Mouse (Mus musculus) adrenal gland, postnatal 36 days (tissue): ENCODE measurements around the gene Ablim1. TPM values are rescaled to one million over a fixed set of nuclear protein-coding genes. Genes with fewer than 3 reads are reported as not detected.
"Not testable (repeated sequence)": the region's sequence is repeated elsewhere in the genome, so short reads cannot be mapped to it uniquely, and the experiment has no call there.

Source experiments
- DNase-seq, 2 experiments: peaks; one replicate each; pipeline ENCODE4 v3.0.0; 2021; ENCODE audit warnings: mixed read lengths in 1 of 2
- total RNA-seq, 2 experiments: library from RNA; stranded (reverse); gene quantifications; 2 replicates each; pipeline ENCODE4 v1.2.3; 2021

Ablim1 gene
- total RNA-seq, 2 experiments from 2014 or later: 34.0 to 37.0 TPM

GRCm38 (mm10) chr19:57152357-57152756 is 162.4 kb downstream of the Ablim1 start:
- DNase-seq: peak in 1 of 2 experiments; percentile 25

DNA sequence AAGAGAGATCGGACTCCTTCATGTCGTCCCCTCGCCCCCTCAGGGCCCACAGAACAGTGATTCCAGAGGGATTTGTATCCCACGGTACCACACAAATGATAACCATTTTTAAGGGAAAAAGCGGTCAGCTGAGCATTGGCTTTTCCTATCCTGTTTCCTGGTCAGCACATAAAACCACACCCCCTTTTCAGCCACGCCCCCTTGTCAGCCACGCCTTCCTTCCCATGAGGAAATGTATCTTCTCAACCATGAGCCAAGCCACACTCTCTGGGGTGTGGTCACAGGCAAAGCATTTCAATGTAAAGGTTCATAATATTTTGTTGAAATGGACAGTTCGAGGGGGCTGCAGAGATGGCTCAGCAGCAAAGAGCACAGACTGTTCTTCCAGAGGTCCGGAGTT is 163.2 kb downstream of the Ablim1 start:
- no peak for DNase-seq

- DNase-seq: peak; percentile 65 to 66
Measured at GRCm38 (mm10) chr19:57150275-57150674, 164.4 kb downstream of the Ablim1 start.

DNA sequence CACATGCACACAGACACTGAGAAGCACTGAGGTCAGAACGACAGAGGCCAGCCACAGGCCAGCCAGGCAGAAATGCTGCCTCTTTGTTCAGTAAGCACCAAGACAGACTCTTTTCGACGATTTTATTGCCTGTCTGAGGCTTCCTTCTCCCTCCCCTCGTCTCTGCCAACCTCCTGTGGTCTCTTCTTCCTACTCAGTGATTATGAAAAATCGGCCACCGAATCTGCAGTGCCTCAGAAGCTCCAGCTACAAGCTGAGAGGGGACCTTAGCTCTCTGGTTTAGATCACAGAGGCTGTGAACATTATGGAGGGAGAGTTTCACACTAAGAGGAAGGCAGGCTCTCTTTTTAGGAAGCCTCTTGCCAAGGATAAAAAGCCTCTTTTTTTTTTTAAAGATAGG is 167.0 kb downstream of the Ablim1 start:
- no peak for DNase-seq

DNA sequence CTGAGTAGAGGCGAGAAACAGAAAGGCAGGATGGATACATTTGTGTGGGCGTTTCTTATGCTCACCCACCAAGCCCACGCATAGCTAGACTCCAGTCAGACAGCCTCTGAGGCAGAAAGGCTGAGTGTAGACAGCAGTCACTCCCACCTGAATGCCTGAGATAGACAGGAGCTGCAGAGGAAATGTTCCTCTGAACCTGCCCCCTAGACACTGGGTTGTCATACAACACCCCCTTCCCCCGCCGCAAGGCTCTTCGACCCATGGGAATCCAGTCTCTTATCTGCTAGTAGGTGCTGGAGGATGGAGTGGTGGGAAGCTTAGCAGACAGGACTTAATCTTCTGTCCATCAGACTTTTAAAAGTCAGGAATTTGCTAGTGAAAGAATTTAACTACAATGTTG is 167.8 kb downstream of the Ablim1 start:
- no peak for DNase-seq

DNA sequence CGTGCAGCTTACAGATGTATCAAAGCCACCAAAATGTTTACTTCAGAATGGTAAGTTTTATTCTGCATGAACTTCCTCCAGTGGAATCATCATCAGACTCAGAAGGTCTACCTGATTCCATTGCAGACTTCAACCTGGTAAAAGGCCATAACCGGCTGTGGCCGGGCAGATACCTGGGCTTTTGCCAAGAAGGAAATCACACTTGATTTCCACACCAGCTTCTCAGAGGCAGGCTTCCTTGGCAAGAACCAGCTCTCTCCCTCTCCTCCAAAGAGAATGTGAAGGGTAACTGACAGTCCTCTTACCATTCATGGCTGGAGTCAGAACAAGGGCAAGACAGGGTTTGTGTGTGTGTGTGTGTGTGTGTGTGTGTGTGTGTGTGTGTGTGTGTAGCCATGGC is 171.1 kb downstream of the Ablim1 start:
- DNase-seq: no peak

DNA sequence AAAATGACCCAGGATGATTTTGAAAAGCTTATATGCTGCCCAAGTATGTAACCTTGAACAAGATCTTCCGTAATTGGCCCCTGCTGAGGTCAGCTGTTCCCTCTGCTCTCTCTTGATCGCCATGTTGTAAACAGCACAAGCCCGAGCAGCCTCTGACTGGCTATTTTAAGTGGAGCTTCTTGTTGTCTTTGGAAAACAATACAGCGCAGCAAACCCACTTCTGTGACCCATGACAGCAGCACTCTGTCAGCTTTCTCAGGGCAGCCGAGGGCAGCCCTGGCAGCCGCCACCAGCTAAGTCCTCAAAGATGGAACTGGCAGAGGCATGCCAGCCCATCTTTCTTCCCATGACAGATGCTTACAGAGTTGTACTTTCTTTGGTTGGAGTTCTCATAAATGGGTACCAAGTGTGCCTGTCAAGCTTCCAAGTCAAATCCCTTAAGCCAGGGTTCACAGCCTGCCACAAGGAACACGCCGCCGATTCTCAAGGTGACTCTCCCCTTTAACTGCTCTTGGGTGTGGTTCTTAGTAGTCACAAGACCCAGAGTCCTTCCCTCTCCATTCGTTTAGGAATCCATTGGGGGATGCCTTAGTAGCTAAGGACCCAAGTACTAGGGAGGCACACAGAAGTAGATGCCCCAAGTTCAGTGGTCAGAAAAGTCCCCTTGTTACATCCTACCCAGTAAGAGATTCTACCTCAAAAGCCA is 172.8 kb downstream of the Ablim1 start:
- DNase-seq: no peak

DNA sequence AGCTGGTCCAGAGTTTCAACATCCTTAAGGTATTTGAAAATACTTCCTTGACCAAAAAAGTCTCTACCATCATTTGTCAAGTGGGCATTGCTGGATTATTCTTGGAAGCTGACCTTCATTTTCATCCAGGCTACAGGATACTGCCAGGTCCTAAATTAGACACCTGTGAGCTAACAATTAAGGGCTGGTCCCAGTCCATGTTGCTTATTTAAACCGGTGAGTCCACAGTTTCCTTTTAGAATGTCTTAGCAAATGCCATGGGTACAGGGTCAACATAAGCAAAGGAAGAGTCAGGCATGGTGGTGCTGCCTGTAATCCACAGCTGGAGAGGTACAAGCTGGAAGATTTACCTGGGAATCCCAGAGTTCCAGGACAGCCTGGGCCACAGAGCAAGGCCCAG is 173.8 kb downstream of the Ablim1 start:
- DNase-seq: no peak

DNA sequence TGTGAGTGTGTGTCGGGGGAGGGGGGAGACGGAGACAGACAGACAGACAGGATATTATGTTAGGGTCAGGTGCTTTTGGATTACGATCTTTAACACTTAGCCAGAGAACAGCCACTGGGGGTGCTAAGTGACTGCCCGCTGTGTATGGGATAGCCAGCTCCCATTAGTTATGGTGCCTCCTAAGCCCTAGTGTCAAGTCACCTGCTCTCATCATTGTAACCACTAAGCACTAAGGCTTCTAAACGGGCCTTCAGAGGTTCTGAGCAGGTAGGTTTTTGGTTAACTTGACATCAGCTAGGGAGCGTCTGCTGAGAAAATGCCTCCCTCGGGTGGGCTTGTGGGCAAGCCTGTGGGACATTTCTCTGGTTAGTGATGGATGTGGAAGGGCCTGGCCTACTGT is 174.6 kb downstream of the Ablim1 start:
- DNase-seq: no peak

DNA sequence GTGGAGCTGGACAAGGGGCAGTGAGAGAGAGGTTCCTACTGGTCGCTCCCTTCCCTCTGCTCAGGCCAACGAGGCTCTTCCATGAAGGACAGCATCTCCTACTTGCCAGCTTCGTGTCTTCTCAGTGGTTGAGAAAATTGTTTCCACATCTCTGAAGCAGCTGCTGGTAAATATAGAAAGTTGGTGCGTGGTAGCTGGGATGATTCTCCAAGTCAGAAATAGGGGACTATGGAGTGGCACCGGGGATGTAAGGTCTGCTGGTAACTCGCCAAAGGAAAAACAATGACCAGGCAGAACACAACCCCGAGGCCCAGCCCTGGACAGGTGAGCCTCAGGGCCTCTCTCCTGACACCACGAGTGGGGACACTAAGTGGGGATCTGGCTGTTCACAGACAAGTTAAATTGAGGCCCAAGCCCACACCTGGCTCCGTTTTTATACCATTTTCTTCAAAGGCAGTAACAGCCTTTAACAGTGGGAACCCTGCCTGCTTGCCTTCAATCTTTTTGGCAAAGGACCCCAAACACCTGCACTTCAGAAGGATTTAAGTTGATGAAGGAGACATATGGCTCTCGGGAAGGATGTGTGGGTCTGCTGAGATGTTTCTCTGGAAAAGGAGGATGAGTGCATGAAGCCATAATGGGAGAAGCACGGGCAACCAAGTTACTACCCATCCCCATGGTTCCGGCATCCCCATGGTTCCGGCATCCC is 175.7 kb downstream of the Ablim1 start:
- no peak for DNase-seq

DNA sequence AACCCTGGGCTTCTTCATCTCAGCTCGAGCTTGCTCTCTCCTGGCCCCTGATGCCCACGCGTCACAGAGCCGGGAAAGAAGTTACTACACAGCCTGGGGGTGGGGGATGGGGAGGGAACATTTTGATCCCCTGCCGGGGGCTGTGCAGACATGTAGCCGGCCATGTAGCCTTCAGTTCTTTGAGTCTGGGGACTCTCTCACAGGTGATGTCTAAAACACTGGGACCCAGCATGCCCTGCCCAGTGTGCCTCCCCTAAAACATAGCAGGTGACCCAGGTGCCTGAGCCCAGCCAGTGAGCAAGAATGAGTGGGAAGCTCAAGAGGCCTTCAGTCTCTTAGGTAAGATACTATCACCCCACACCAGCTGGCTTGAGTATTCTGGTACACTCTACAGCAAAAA is 176.2 kb downstream of the Ablim1 start:
- no peak for DNase-seq

DNA sequence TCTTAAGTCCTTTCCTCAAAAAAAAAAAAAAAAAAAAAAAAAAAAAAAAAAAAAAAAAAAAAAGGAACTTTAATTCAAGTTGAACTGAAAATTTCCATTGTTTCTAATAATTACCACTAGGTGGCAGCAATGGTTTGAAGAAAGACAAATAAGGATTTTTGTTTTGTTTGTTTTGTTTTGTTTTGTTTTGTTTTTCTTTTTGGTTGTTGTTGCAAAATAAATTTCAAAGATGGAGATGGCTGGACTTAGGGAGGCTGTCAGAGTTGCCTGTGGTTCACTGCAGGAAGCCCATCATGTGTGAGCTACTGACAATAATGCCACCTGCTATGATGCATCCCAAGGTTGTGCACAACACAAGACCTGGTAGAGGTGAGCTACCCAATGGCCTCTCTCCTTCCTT is 176.7 kb downstream of the Ablim1 start:
- DNase-seq: no peak

DNA sequence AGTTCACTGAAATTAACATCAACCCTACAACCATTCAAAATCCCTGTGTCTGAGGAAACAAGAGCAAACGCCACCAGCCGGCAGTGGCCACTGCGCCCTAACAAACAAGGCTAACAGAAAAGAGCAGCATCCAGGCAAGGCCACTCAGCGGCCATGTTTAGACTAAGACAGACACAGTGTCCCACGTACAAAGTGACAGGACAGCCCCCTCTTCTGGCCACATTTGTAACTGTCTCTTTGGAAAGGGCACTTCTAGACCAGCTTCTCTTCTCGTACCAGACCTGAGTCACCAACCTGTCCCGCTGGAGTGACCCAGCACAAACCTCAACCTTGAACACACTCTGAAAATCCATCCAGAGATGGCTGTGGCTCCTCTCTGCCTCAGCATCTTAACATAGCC is 178.5 kb downstream of the Ablim1 start:
- DNase-seq: peak; percentile 68 to 80

DNA sequence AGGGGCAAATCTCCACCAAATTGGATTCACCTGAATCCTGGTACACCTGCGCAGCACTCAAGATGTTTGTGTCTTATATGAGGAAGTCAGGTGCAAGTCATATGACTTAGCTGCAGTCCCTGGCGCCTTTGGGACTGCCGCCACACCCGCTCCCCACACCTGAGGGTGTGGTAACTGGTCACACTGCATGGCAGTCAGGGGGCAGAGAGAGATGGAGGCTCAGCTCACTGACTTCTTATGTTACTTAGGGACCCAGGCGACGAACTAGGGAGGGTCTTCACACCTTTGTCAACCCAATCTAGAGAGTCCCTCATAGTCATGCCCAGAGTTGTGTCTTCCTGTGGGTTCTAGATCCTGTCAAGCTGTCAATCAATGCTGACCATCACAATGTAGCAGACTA is 179.1 kb downstream of the Ablim1 start:
- DNase-seq: not testable (repeated sequence)

GRCm38 (mm10) chr19:57134654-57135348 is 179.9 kb downstream of the Ablim1 start:
- DNase-seq: no peak

- DNase-seq: no peak
Measured at GRCm38 (mm10) chr19:57132916-57133520, 181.7 kb downstream of the Ablim1 start.

- DNase-seq: no peak
Measured at GRCm38 (mm10) chr19:57132281-57132680, 182.4 kb downstream of the Ablim1 start.

- no peak for DNase-seq
Measured at GRCm38 (mm10) chr19:57131366-57131765, 183.4 kb downstream of the Ablim1 start.

DNA sequence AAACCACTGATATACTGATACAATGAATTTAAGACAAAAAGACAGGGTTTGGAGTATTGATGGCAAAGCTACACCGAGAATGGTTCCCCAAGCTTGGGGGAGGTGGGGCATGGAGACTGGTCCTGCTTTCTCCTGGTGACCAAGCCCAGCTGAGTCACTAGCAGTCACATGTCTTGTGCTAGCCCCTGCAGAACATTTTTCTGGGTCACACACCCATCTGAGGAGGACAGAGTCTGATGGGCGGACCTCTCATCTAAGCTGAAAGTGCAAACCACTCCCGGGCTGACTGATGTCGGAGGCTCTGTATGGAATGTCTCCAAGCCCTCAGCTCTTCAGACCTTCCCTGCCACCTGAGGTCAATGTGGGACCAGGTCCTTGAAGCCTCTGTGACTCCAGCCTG is 184.1 kb downstream of the Ablim1 start:
- DNase-seq: no peak

DNA sequence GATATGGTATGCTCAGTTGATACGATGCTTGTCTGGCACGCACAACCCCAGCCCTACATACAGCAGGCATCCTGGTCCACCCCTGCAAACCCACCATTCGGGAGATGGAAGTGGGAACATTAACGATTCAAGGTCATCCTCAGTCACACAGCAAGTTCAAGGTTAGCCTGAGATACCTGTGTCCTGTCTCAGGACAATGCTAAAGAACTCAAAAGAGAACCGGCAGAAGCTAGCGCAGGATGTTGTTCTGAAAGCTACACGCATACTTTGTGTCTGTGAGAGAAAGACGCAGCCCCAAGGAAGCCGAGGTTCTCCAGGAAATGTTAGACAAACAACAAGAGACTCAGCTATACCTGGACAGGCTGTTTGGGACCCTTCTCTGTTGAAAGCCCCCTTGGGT is 185.0 kb downstream of the Ablim1 start:
- no peak for DNase-seq

DNA sequence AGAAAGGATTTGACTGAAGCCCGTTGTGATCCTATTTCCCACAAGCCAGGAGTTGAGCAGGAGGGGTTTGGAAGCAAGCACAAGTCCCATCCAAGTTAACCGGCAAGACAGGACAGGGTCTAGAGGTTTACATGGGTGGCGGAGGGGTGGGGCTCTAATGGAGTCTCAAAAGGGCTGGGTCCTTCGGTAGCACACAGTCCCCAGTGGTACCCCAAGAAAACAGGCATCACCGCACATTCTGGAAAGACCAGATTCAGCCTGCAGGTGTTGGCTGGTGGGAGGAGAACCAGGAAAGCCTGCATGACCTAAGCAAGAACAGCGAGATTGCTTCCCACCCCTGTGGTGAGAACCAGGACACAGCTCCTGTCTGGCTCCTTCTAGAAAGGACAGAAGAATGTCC is 186.7 kb downstream of the Ablim1 start:
- DNase-seq: no peak

- no peak for DNase-seq
Measured at GRCm38 (mm10) chr19:57127523-57127922, 187.2 kb downstream of the Ablim1 start.

- no peak for DNase-seq
Measured at GRCm38 (mm10) chr19:57126950-57127349, 187.8 kb downstream of the Ablim1 start.
